Comparison of ENCODE assay signal across 8 mouse cellular contexts in the genomic region with DNA sequence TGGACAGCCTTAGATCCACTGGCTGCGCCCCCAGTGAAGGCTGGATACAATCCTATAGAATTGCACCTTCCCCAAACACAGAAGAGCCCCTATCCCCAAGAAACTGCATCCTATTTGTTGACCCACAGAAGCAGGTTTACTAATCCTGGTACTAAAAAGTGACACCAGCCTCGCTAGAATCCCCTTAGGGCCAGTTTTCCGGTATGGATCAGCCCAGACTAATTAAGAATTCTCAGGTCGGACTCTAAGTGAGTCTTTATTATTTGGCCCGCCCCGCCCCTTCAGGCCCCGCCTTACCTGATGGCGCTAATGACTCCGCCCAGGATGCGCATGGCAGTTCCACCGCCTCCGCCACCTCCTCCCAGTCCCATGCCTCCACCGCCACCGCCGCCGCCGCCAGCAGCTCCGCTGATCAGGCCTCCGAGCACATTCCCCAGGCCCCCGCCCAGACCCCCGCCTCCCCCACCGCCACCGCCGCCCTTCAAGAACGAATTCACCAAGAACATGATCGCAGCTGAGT. TPM values are rescaled to one million over a fixed set of nuclear protein-coding genes. Genes with fewer than 3 reads are reported as not detected.
DNase-seq lines count a peak whose midpoint lies in the region; ATAC-seq lines count a peak whose summit lies in the region.

No protein-coding gene starts in this region.

- H3K4me1 ChIP-seq in forebrain, embryonic 14.5 days (ENCODE audit: control insufficient read depth, insufficient read depth, low read length), result peaks cover 12% of the 10 kb centered on the region; the same call in 1 of the 2 replicates
- H3K4me1 ChIP-seq in hindbrain, embryonic 11.5 days (replicated peaks; ENCODE audit: control insufficient read depth, insufficient read depth, low read length), result peaks cover 2% of the 10 kb centered on the region; the same call in 1 of the 2 replicates

- H3K9me3 ChIP-seq in forebrain, embryonic 14.5 days (replicated peaks; ENCODE audit: control insufficient read depth, low read length), result no peaks in the 10 kb centered on the region
- no peaks in the 10 kb centered on the region for H3K9me3 ChIP-seq in hindbrain, embryonic 11.5 days (ENCODE audit: control insufficient read depth, low read length)

- H3K9ac ChIP-seq in forebrain, embryonic 14.5 days (ENCODE audit: low read length), result peak overlapping the region; percentile 79
- H3K9ac ChIP-seq in hindbrain, embryonic 11.5 days (ENCODE audit: low read depth, low read length), result peak overlapping the region; percentile 68

- peak; percentile 56 for DNase-seq in MEL-GATA-1-ER (ENCODE audit: extremely low read depth, low read depth)
- DNase-seq in cerebellum, adult 11-12 months, result peak; percentile 86
- peak; percentile 86 for DNase-seq in forebrain, embryonic 14.5 days (ENCODE audit: low spot score)
- peak; percentile 78 for DNase-seq in hindbrain, embryonic 11.5 days (ENCODE audit: low spot score)
- DNase-seq in layer of hippocampus, postnatal 14 days (ENCODE audit: low spot score in 2 of 2), result peak; percentile 57 to 71
- peak; percentile 93 for DNase-seq in lung, postnatal 36 days
- DNase-seq in retina, adult 2 months (ENCODE audit: low read depth, low spot score), result peak; percentile 61
- peak; percentile 75 for DNase-seq in thymus, postnatal 14 days

- peak overlapping the region; percentile 84 for H3K4me2 ChIP-seq in forebrain, embryonic 14.5 days (ENCODE audit: low read length)
- peak overlapping the region; percentile 84 for H3K4me2 ChIP-seq in hindbrain, embryonic 11.5 days (replicated peaks; ENCODE audit: low read depth, low read length)

- H3K4me3 ChIP-seq in forebrain, embryonic 14.5 days (ENCODE audit: low read depth, low read length), result peak overlapping the region; percentile 67
- H3K4me3 ChIP-seq in hindbrain, embryonic 11.5 days (ENCODE audit: low read depth, low read length), result peak overlapping the region; percentile 59

- H3K27ac ChIP-seq in forebrain, embryonic 14.5 days (ENCODE audit: low read depth, low read length), result peak overlapping the region; percentile 71; the same call in 1 of the 2 replicates
- peak overlapping the region; percentile 1; the same call in 1 of the 2 replicates for H3K27ac ChIP-seq in hindbrain, embryonic 11.5 days (ENCODE audit: low read depth, low read length)

- WGBS in forebrain, embryonic 14.5 days, result 1% methylated on average over 26 of the region's 26 CpGs
- 1% methylated on average over 19 of the region's 26 CpGs for WGBS in hindbrain, embryonic 11.5 days

- no peaks in the 10 kb centered on the region for H3K27me3 ChIP-seq in forebrain, embryonic 14.5 days (replicated peaks; ENCODE audit: control insufficient read depth, insufficient read depth, low read length)
- H3K27me3 ChIP-seq in hindbrain, embryonic 11.5 days (ENCODE audit: control insufficient read depth, insufficient read depth, low read length), result no peaks in the 10 kb centered on the region

- H3K36me3 ChIP-seq in forebrain, embryonic 14.5 days (ENCODE audit: control insufficient read depth, insufficient read depth, low read length), result peaks cover 35% of the 10 kb centered on the region
- no peaks in the 10 kb centered on the region for H3K36me3 ChIP-seq in hindbrain, embryonic 11.5 days (ENCODE audit: control insufficient read depth, insufficient read depth, low read length)

- peak; percentile 70 for ATAC-seq in forebrain, embryonic 14.5 days
- ATAC-seq in hindbrain, embryonic 11.5 days (ENCODE audit: low FRiP score), result peak; percentile 73

RNA-seq across cellular contexts. Expression of a gene that starts 5.0 kb away (rescaled TPM):
- 50.8 and 56.9 TPM in 2 replicates for polyA plus RNA-seq in forebrain, embryonic 14.5 days (2014; fragmentation: Nextera tagmentation; extraction: Ambion mirVana)
- polyA plus RNA-seq in hindbrain, embryonic 11.5 days (2014; fragmentation: Nextera tagmentation; extraction: Ambion mirVana), result 56.3 and 64.0 TPM in 2 replicates
- total RNA-seq in layer of hippocampus, postnatal 14 days (2021), result 100 to 1,000 TPM; 206 to 239 TPM

RNA-seq across cellular contexts. Expression of a gene that starts 9.7 kb away (rescaled TPM):
- 4.8 and 5.5 TPM in 2 replicates for polyA plus RNA-seq in forebrain, embryonic 14.5 days (2014; fragmentation: Nextera tagmentation; extraction: Ambion mirVana)
- 4.3 and 4.5 TPM in 2 replicates for polyA plus RNA-seq in hindbrain, embryonic 11.5 days (2014; fragmentation: Nextera tagmentation; extraction: Ambion mirVana)
- 1 to 10 TPM; 6.2 to 8.6 TPM for total RNA-seq in layer of hippocampus, postnatal 14 days (2021)

RNA-seq across cellular contexts. Expression of a gene that starts 24.1 kb away (rescaled TPM):
- polyA plus RNA-seq in forebrain, embryonic 14.5 days (2014; fragmentation: Nextera tagmentation; extraction: Ambion mirVana), result 27.4 and 29.0 TPM in 2 replicates
- 16.3 and 26.1 TPM in 2 replicates for polyA plus RNA-seq in hindbrain, embryonic 11.5 days (2014; fragmentation: Nextera tagmentation; extraction: Ambion mirVana)
- total RNA-seq in layer of hippocampus, postnatal 14 days (2021), result 10 to 100 TPM; 48.4 to 52.6 TPM

RNA-seq across cellular contexts. Expression of a gene that starts 38.1 kb away (rescaled TPM):
- 191 and 256 TPM in 2 replicates for polyA plus RNA-seq in forebrain, embryonic 14.5 days (2014; fragmentation: Nextera tagmentation; extraction: Ambion mirVana)
- 171 and 176 TPM in 2 replicates for polyA plus RNA-seq in hindbrain, embryonic 11.5 days (2014; fragmentation: Nextera tagmentation; extraction: Ambion mirVana)
- total RNA-seq in layer of hippocampus, postnatal 14 days (2021), result 10 to 100 TPM; 53.9 to 58.0 TPM

RNA-seq across cellular contexts. Expression of a gene that starts 38.4 kb away (rescaled TPM):
- polyA plus RNA-seq in forebrain, embryonic 14.5 days (2014; fragmentation: Nextera tagmentation; extraction: Ambion mirVana), result 376 and 384 TPM in 2 replicates
- 278 and 293 TPM in 2 replicates for polyA plus RNA-seq in hindbrain, embryonic 11.5 days (2014; fragmentation: Nextera tagmentation; extraction: Ambion mirVana)
- 100 to 1,000 TPM; 135 to 139 TPM for total RNA-seq in layer of hippocampus, postnatal 14 days (2021)

Comparison
In these comparisons a context has a peak if more than half of its experiments do, and no peak if none do; other contexts are left out.
1. Peak in every context shown above with its lines: DNase-seq, ATAC-seq, H3K4me3 ChIP-seq and H3K27ac ChIP-seq.